Mouse (Mus musculus) limb, embryonic 11.5 days (tissue): ENCODE results near the gene Slc26a11. TPM values are rescaled to one million over a fixed set of nuclear protein-coding genes. Genes with fewer than 3 reads are reported as not detected.
A peak's percentile ranks its signal among the peaks of the same experiment; 100 is the strongest.

Experiments
- ATAC-seq: fragments of 200-750 bp; cut with Nextera tagmentation; 2 replicates; pipeline ENCODE4 v1.8.0; 2017; ENCODE audit warnings: low read depth; ENCODE audit not compliant: insufficient number of reproducible peaks, low FRiP score, low TSS enrichment
- DNase-seq: peaks from one replicate; pipeline ENCODE4 v3.0.0-alpha.2; 2015; ENCODE audit warnings: low spot score
- H3K27ac ChIP-seq: fragments of 300-500 bp; sonication (generic); replicated peaks from 2 replicates; pipeline ENCODE4 v1.5.1; 2014; ENCODE audit warnings: low read depth, mild to moderate bottlenecking, low read length
- H3K27me3 ChIP-seq: fragments of 300-500 bp; sonication (generic); 2 replicates; pipeline ENCODE4 v1.6.1; 2014; ENCODE audit warnings: mild to moderate bottlenecking, low read length, mixed read lengths; ENCODE audit not compliant: control insufficient read depth, insufficient read depth
- H3K36me3 ChIP-seq: fragments of 300-500 bp; sonication (generic); 2 replicates; pipeline ENCODE4 v1.6.1; 2014; ENCODE audit warnings: mild to moderate bottlenecking, low read length, moderate library complexity, mixed read lengths; ENCODE audit not compliant: control insufficient read depth, insufficient read depth
- H3K4me1 ChIP-seq: fragments of 300-500 bp; sonication (generic); 2 replicates; pipeline ENCODE4 v1.6.1; 2014; ENCODE audit warnings: low read length, mixed read lengths; ENCODE audit not compliant: control insufficient read depth, insufficient read depth
- H3K4me2 ChIP-seq: fragments of 300-500 bp; sonication (generic); 2 replicates; pipeline ENCODE4 v1.6.1; 2014; ENCODE audit warnings: low read depth, mild to moderate bottlenecking, moderate library complexity; ENCODE audit not compliant: severe bottlenecking
- H3K4me3 ChIP-seq: fragments of 300-500 bp; sonication (generic); 2 replicates; pipeline ENCODE4 v1.5.1; 2014; ENCODE audit warnings: low read depth, low read length
- H3K9ac ChIP-seq: fragments of 300-500 bp; sonication (generic); 2 replicates; pipeline ENCODE4 v1.6.1; 2014; ENCODE audit warnings: mild to moderate bottlenecking, low read length
- H3K9me3 ChIP-seq: fragments of 300-500 bp; sonication (generic); 2 replicates; pipeline ENCODE4 v1.6.1; 2016; ENCODE audit warnings: low read length; ENCODE audit not compliant: control insufficient read depth
- WGBS: fragments of 180-500 bp; shearing (Covaris S2); extraction: QIAGEN DNeasy Blood & Tissue Kit; methylation state at CpG from one replicate; pipeline ENCODE4 v1.1.7; 2014; 5-methylcytosine and 5-hydroxymethylcytosine counted together
- polyA plus RNA-seq: library from polyadenylated mRNA; unstranded; fragments of >200 nt; fragmentation: Nextera tagmentation; extraction: Ambion mirVana; gene quantifications from 2 replicates; pipeline ENCODE4 v1.2.1, GENCODE M21; 2014

Gene Slc26a11
- polyA plus RNA-seq, 1 experiment from 2014 or later: 7.4 TPM

- no peak overlapping the region for H3K4me3 ChIP-seq
- H3K4me2 ChIP-seq: no peak overlapping the region
- peaks cover 24% of the 10 kb centered on the region for H3K27me3 ChIP-seq
- H3K9me3 ChIP-seq: no peaks in the 10 kb centered on the region
- no peaks in the 10 kb centered on the region for H3K36me3 ChIP-seq
- no peak for ATAC-seq
- DNase-seq: no peak
- H3K9ac ChIP-seq: no peak overlapping the region
- no peak overlapping the region for H3K27ac ChIP-seq
- peaks cover 8% of the 10 kb centered on the region for H3K4me1 ChIP-seq
- 80% methylated on average over 7 of the region's 7 CpGs for WGBS
Measured at GRCm38 (mm10) chr11:119396461-119396860, 41.1 kb downstream of the Slc26a11 start.

GRCm38 (mm10) chr11:119402501-119403160 is 47.3 kb downstream of the Slc26a11 start:
- no peak for DNase-seq
- H3K36me3 ChIP-seq: no peaks in the 10 kb centered on the region
- WGBS: 59% methylated on average over 11 of the region's 11 CpGs

GRCm38 (mm10) chr11:119404627-119405026 is 49.3 kb downstream of the Slc26a11 start:
- Histone ChIP-seq H3K4me2 (no peak overlapping the region), H3K27me3 (no peaks in the 10 kb centered on the region), H3K9me3 (no peaks in the 10 kb centered on the region), H3K36me3 (no peaks in the 10 kb centered on the region), H3K9ac (no peak overlapping the region), H3K4me1 (no peaks in the 10 kb centered on the region), H3K27ac (no peak overlapping the region), H3K4me3 (no peak overlapping the region)
- DNase-seq: peak; percentile 68
- WGBS: 60% methylated on average over 5 of the region's 5 CpGs
- ATAC-seq: no peak

More at GRCm38 (mm10) chr11:119402501-119403160, 47.3 kb downstream of the Slc26a11 start:
- H3K4me3 ChIP-seq: no peak overlapping the region
- H3K27me3 ChIP-seq: no peaks in the 10 kb centered on the region
- H3K9me3 ChIP-seq: no peaks in the 10 kb centered on the region
- H3K4me1 ChIP-seq: no peaks in the 10 kb centered on the region
- H3K4me2 ChIP-seq: no peak overlapping the region
- H3K9ac ChIP-seq: no peak overlapping the region
- ATAC-seq: no peak
- no peak overlapping the region for H3K27ac ChIP-seq

- H3K9ac ChIP-seq: no peak overlapping the region
- DNase-seq (no peak), ATAC-seq (no peak)
- no peak overlapping the region for H3K4me3 ChIP-seq
- no peaks in the 10 kb centered on the region for H3K36me3 ChIP-seq
- H3K4me1 ChIP-seq: no peaks in the 10 kb centered on the region
- WGBS: 89% methylated on average over 6 of the region's 6 CpGs
- no peak overlapping the region for H3K4me2 ChIP-seq
- H3K9me3 ChIP-seq: no peaks in the 10 kb centered on the region
- no peak overlapping the region for H3K27ac ChIP-seq
- no peaks in the 10 kb centered on the region for H3K27me3 ChIP-seq
Measured at GRCm38 (mm10) chr11:119407381-119407780, 52.0 kb downstream of the Slc26a11 start.

GRCm38 (mm10) chr11:119407977-119408376 is 52.6 kb downstream of the Slc26a11 start:
- no peak for ATAC-seq
- no peak overlapping the region for H3K4me3 ChIP-seq
- no peak overlapping the region for H3K9ac ChIP-seq
- H3K4me2 ChIP-seq: no peak overlapping the region
- no peaks in the 10 kb centered on the region for H3K9me3 ChIP-seq
- 55% methylated on average over 5 of the region's 5 CpGs for whole genome bisulfite sequencing
- no peaks in the 10 kb centered on the region for H3K4me1 ChIP-seq
- H3K27me3 ChIP-seq: no peaks in the 10 kb centered on the region
- H3K36me3 ChIP-seq: no peaks in the 10 kb centered on the region
- DNase-seq: no peak
- H3K27ac ChIP-seq: no peak overlapping the region

- Histone ChIP-seq H3K27ac (peak overlapping the region; percentile 76), H3K4me2 (no peak overlapping the region), H3K27me3 (no peaks in the 10 kb centered on the region), H3K36me3 (no peaks in the 10 kb centered on the region), H3K4me3 (no peak overlapping the region), H3K9ac (peak overlapping the region; percentile 37; the same call in 1 of the 2 replicates), H3K4me1 (peaks cover 6% of the 10 kb centered on the region), H3K9me3 (no peaks in the 10 kb centered on the region)
- WGBS: 39% methylated on average over 16 of the region's 16 CpGs
- no peak for ATAC-seq
- DNase-seq: peak; percentile 72
Measured at GRCm38 (mm10) chr11:119419327-119420118, 64.2 kb downstream of the Slc26a11 start.

GRCm38 (mm10) chr11:119420426-119420825 is 65.1 kb downstream of the Slc26a11 start:
- Histone ChIP-seq H3K9me3 (no peaks in the 10 kb centered on the region), H3K27me3 (no peaks in the 10 kb centered on the region), H3K4me1 (peaks cover 6% of the 10 kb centered on the region), H3K4me2 (no peak overlapping the region), H3K4me3 (no peak overlapping the region), H3K36me3 (no peaks in the 10 kb centered on the region), H3K27ac (no peak overlapping the region), H3K9ac (no peak overlapping the region)
- DNase-seq (no peak), ATAC-seq (no peak)
- 78% methylated on average over 5 of the region's 5 CpGs for WGBS

- Histone ChIP-seq H3K4me3 (no peak overlapping the region), H3K27ac (no peak overlapping the region), H3K4me1 (peaks cover 5% of the 10 kb centered on the region), H3K27me3 (no peaks in the 10 kb centered on the region), H3K9ac (no peak overlapping the region), H3K4me2 (no peak overlapping the region), H3K36me3 (no peaks in the 10 kb centered on the region), H3K9me3 (no peaks in the 10 kb centered on the region)
- DNase-seq (no peak), ATAC-seq (no peak)
- WGBS: 82% methylated on average over 6 of the region's 6 CpGs
Measured at GRCm38 (mm10) chr11:119427431-119427830, 72.1 kb downstream of the Slc26a11 start.
